Mouse (Mus musculus) CH12.LX (cell line): Measurements from ENCODE around the gene Tmco1. TPM values are rescaled to one million over a fixed set of nuclear protein-coding genes. Genes with fewer than 3 reads are reported as not detected.

Experiments
- DNase-seq: peaks from one replicate; pipeline ENCODE4 v3.0.0-alpha.2; 2013; ENCODE audit errors: extremely low read depth
- H3K27ac ChIP-seq: 2 replicates; pipeline ENCODE4 v1.5.1; 2012; ENCODE audit warnings: low read depth, mild to moderate bottlenecking, control low read depth, moderate library complexity; ENCODE audit not compliant: insufficient read depth
- H3K27me3 ChIP-seq: replicated peaks from 2 replicates; pipeline ENCODE3; 2012; ENCODE audit warnings: inconsistent platforms
- H3K36me3 ChIP-seq, 2 experiments: replicated peaks in 1 of 2; 2 replicates each; pipeline versions ENCODE3 to v1.6.1; 2012; ENCODE audit warnings: inconsistent platforms in 1 of 2, low read length in 1 of 2, mild to moderate bottlenecking in 1 of 2, mixed read lengths in 1 of 2, moderate library complexity in 1 of 2; ENCODE audit not compliant: control insufficient read depth in 1 of 2, insufficient read depth in 1 of 2
- H3K4me1 ChIP-seq, 2 experiments: 2 replicates each; pipeline ENCODE4 v1.6.1; 2012; ENCODE audit warnings: inconsistent platforms in 1 of 2, moderate library complexity in 1 of 2; ENCODE audit not compliant: insufficient read depth in 2 of 2, control insufficient read depth in 1 of 2
- H3K4me2 ChIP-seq: 2 replicates; pipeline ENCODE4 v1.6.1; 2012; ENCODE audit warnings: low read depth, mild to moderate bottlenecking, control low read depth; ENCODE audit not compliant: poor library complexity, insufficient read depth, severe bottlenecking
- H3K4me3 ChIP-seq, 3 experiments: fragments of 150-350 bp in 1 of 3; sonication (generic) in 1 of 3; replicated peaks in 1 of 3; 2 replicates each; pipeline versions ENCODE3 to v1.5.1; 2011 to 2012; ENCODE audit warnings: low read depth in 2 of 3, low read length in 2 of 3, mild to moderate bottlenecking in 2 of 3, moderate library complexity in 2 of 3, control low read depth in 1 of 3, improper control_type of control experiment in 1 of 3, inconsistent platforms in 1 of 3, mixed read lengths in 1 of 3; ENCODE audit not compliant: poor library complexity in 1 of 3
- H3K79me2 ChIP-seq: replicated peaks from 2 replicates; pipeline ENCODE4 v1.6.1; 2012; ENCODE audit warnings: mild to moderate bottlenecking, moderate library complexity; ENCODE audit not compliant: control insufficient read depth, poor library complexity, insufficient read depth, severe bottlenecking; ENCODE audit errors: extremely low read depth
- H3K9ac ChIP-seq: 2 replicates; pipeline ENCODE4 v1.6.1; 2012; ENCODE audit warnings: low read depth, mild to moderate bottlenecking, control low read depth, moderate library complexity; ENCODE audit not compliant: insufficient read depth
- H3K9me3 ChIP-seq: replicated peaks from 2 replicates; pipeline ENCODE3; 2012; ENCODE audit warnings: low read length, inconsistent platforms, mixed read lengths
- BHLHE40 ChIP-seq: IDR thresholded peaks from 2 replicates; pipeline ENCODE4 v1.6.1; 2011; ENCODE audit warnings: mild to moderate bottlenecking, low read depth, low read length, improper control_type of control experiment
- ELF1 ChIP-seq: IDR thresholded peaks from 2 replicates; pipeline ENCODE4 v1.6.1; 2014; ENCODE audit warnings: low read depth, mild to moderate bottlenecking, inconsistent platforms, low read length, improper control_type of control experiment
- EP300 ChIP-seq: IDR thresholded peaks from 2 replicates; pipeline ENCODE4 v1.6.1; 2011; ENCODE audit warnings: low read length, improper control_type of control experiment
- GABPA ChIP-seq: IDR thresholded peaks from 2 replicates; pipeline ENCODE4 v1.6.1; 2012; ENCODE audit warnings: low read depth, low read length, improper control_type of control experiment, inconsistent platforms; ENCODE audit not compliant: insufficient replicate concordance
- HCFC1 ChIP-seq: IDR thresholded peaks from 2 replicates; pipeline ENCODE4 v1.6.1; 2012; ENCODE audit warnings: low read depth, mild to moderate bottlenecking, inconsistent platforms, low read length, improper control_type of control experiment
- IRF4 ChIP-seq: IDR thresholded peaks from 2 replicates; pipeline ENCODE4 v1.6.1; 2014; ENCODE audit warnings: low read depth, mild to moderate bottlenecking, inconsistent platforms, low read length, improper control_type of control experiment
- JUN ChIP-seq: IDR thresholded peaks from 2 replicates; pipeline ENCODE4 v1.6.1; 2011; ENCODE audit warnings: low read depth, mild to moderate bottlenecking, low read length, improper control_type of control experiment, moderate library complexity; ENCODE audit not compliant: insufficient read depth
- JUND ChIP-seq: conservative IDR thresholded peaks from 2 replicates; pipeline ENCODE4 v1.6.1; 2011; ENCODE audit warnings: low read depth, low read length, improper control_type of control experiment
- KAT2A ChIP-seq: IDR thresholded peaks from 2 replicates; pipeline ENCODE4 v1.6.1; 2012; ENCODE audit warnings: low read length, improper control_type of control experiment, inconsistent platforms; ENCODE audit not compliant: insufficient replicate concordance
- MAZ ChIP-seq: IDR thresholded peaks from 2 replicates; pipeline ENCODE4 v1.6.1; 2012; ENCODE audit warnings: low read depth, mild to moderate bottlenecking, inconsistent platforms, low read length, improper control_type of control experiment, moderate library complexity
- MEF2A ChIP-seq: IDR thresholded peaks from 2 replicates; pipeline ENCODE4 v1.6.1; 2014; ENCODE audit warnings: low read depth, mild to moderate bottlenecking, inconsistent platforms, low read length, improper control_type of control experiment, borderline replicate concordance
- MYC ChIP-seq: IDR thresholded peaks from 2 replicates; pipeline ENCODE4 v1.6.1; 2011; ENCODE audit warnings: low read depth, mild to moderate bottlenecking, improper control_type of control experiment, low read length
- NELFE ChIP-seq: IDR thresholded peaks from 2 replicates; pipeline ENCODE4 v1.6.1; 2011; ENCODE audit warnings: low read depth, low read length, improper control_type of control experiment
- NRF1 ChIP-seq: IDR thresholded peaks from 2 replicates; pipeline ENCODE4 v1.6.1; 2014; ENCODE audit warnings: low read depth, mild to moderate bottlenecking, inconsistent platforms, low read length, improper control_type of control experiment, moderate library complexity
- PAX5 ChIP-seq: IDR thresholded peaks from 2 replicates; pipeline ENCODE4 v1.6.1; 2012; ENCODE audit warnings: low read length, inconsistent platforms, mixed read lengths
- POLR2AphosphoS2 ChIP-seq: IDR thresholded peaks from 2 replicates; pipeline ENCODE4 v1.6.1; 2011; ENCODE audit warnings: low read depth, low read length, improper control_type of control experiment
- RAD21 ChIP-seq: IDR thresholded peaks from 2 replicates; pipeline ENCODE4 v1.6.1; 2011; ENCODE audit warnings: low read depth, mild to moderate bottlenecking, low read length, improper control_type of control experiment, moderate library complexity
- RCOR1 ChIP-seq: conservative IDR thresholded peaks from 2 replicates; pipeline ENCODE4 v1.6.1; 2012; ENCODE audit warnings: low read depth, mild to moderate bottlenecking, inconsistent platforms, low read length, improper control_type of control experiment
- SIN3A ChIP-seq: IDR thresholded peaks from 2 replicates; pipeline ENCODE4 v1.6.1; 2012; ENCODE audit warnings: low read length, improper control_type of control experiment, inconsistent platforms
- SMC3 ChIP-seq: IDR thresholded peaks from 2 replicates; pipeline ENCODE4 v1.6.1; 2011; ENCODE audit warnings: low read depth, low read length, improper control_type of control experiment
- TBP ChIP-seq: conservative IDR thresholded peaks from 2 replicates; pipeline ENCODE4 v1.6.1; 2011; ENCODE audit warnings: low read depth, low read length, improper control_type of control experiment
- TCF12 ChIP-seq: IDR thresholded peaks from 2 replicates; pipeline ENCODE4 v1.6.1; 2014; ENCODE audit warnings: low read depth, mild to moderate bottlenecking, inconsistent platforms, low read length, improper control_type of control experiment
- UBTF ChIP-seq: IDR thresholded peaks from 2 replicates; pipeline ENCODE4 v1.6.1; 2012; ENCODE audit warnings: low read depth, mild to moderate bottlenecking, inconsistent platforms, low read length, improper control_type of control experiment, moderate library complexity
- USF1 ChIP-seq: IDR thresholded peaks from 2 replicates; pipeline ENCODE4 v1.6.1; 2014; ENCODE audit warnings: low read depth, mild to moderate bottlenecking, inconsistent platforms, low read length, improper control_type of control experiment
- USF2 ChIP-seq: conservative IDR thresholded peaks from 2 replicates; pipeline ENCODE4 v1.6.1; 2011; ENCODE audit warnings: low read depth, low read length, improper control_type of control experiment
- ZKSCAN1 ChIP-seq: IDR thresholded peaks from 2 replicates; pipeline ENCODE4 v1.6.1; 2012; ENCODE audit warnings: low read depth, inconsistent platforms, low read length, improper control_type of control experiment, borderline replicate concordance
- ZMIZ1 ChIP-seq: IDR thresholded peaks from 2 replicates; pipeline ENCODE4 v1.6.1; 2012; ENCODE audit warnings: low read depth, mild to moderate bottlenecking, inconsistent platforms, low read length, improper control_type of control experiment
- dilution Hi-C: fragments of 300-500 bp; cut with MboI; formaldehyde crosslinking; loops from 2 replicates; pipeline ENCODE4 v1.14.3; 2020; ENCODE audit warnings: low sequenced_read_pairs; ENCODE audit not compliant: extremely low pct_unique_long_range_greater_than_20kb, extremely low pct_ligation_motif_present
- in situ Hi-C: fragments of 300-500 bp; cut with MboI; formaldehyde crosslinking; loops from 3 replicates; pipeline ENCODE4 v1.14.3; 2019; ENCODE audit warnings: low sequenced_read_pairs, low pct_ligation_motif_present, low pct_unique_long_range_greater_than_20kb, mixed read lengths
- polyA plus RNA-seq: library from polyadenylated mRNA; unstranded; fragments of >175 nt; gene quantifications from 2 replicates; pipeline ENCODE4 v1.2.1, GENCODE M21; 2012; ENCODE audit warnings: low read depth; ENCODE audit not compliant: insufficient read length
- total RNA-seq, 2 experiments: library from RNA; depleted of rRNA; stranded (reverse); fragments of 300-350 nt in 1 of 2; fragments of >200 nt in 1 of 2; gene quantifications; 2 replicates each; pipeline ENCODE4 v1.2.3; 2012 to 2014

Tmco1 gene
- total and polyA plus RNA-seq, 3 experiments, result 80.6 to 153 (median 127) TPM

DNA sequence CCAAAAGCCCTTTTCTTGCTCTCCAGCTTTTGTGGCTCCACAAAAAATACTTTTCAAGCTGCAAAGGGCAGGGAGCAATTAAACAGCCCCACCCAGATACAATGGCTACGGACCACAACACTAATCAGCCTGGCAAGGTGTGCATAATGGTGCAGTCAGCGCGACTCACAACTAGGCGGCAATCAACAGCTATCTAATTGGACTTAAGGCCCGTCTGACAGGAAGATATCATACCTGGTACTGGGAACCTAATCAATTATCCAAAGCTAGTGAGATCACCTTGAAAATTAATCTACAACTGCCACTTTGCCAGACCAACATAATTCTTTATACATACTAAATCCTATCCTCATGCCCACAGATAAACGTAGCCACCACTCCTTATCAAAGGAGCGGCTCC, 74.1 kb downstream of the Tmco1 start:
- no peaks in the 10 kb centered on the region for H3K9me3 ChIP-seq
- no peaks in the 10 kb centered on the region for H3K36me3 ChIP-seq
- no peaks in the 10 kb centered on the region for H3K79me2 ChIP-seq
- TF ChIP-seq ZKSCAN1 (no peak), PAX5 (no peak), RAD21 (no peak), JUND (no peak), HCFC1 (no peak), NRF1 (no peak), SIN3A (no peak), KAT2A (no peak), BHLHE40 (no peak), MYC (no peak), MAZ (no peak), NELFE (no peak), USF2 (no peak), ELF1 (no peak)
- no peak overlapping the region for H3K9ac ChIP-seq
- dilution Hi-C loops (no loop called here), in situ Hi-C loops (no loop called here)
- no peak overlapping the region for H3K4me3 ChIP-seq
- no peak overlapping the region for H3K4me2 ChIP-seq
- no peak for DNase-seq
- no peaks in the 10 kb centered on the region for H3K4me1 ChIP-seq
- no peak overlapping the region for H3K27ac ChIP-seq
- peaks cover 84% of the 10 kb centered on the region for H3K27me3 ChIP-seq

DNA sequence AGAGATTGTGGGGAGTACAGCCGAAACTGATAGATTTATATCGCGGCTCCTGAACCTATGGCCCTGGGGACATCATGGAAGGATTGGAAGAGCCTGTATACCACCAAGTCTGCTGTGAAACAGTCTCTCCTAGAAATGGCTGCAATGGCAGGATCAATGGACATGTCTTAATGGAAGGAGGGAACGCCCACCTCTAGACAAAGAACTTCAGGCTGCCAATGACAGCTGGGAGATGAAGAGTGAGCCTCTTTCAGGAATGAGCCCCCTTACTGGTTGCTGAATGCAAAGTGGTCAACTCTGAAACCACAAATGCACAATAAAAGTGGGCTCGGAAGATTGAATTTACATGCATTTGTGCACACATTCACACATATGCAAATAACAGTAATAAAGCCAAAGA, 74.6 kb downstream of the Tmco1 start:
- Histone ChIP-seq H3K4me3 (no peak overlapping the region), H3K4me1 (no peaks in the 10 kb centered on the region), H3K27ac (no peak overlapping the region), H3K9me3 (no peaks in the 10 kb centered on the region), H3K27me3 (peaks cover 85% of the 10 kb centered on the region), H3K4me2 (no peak overlapping the region), H3K36me3 (no peaks in the 10 kb centered on the region), H3K9ac (no peak overlapping the region), H3K79me2 (no peaks in the 10 kb centered on the region)
- in situ Hi-C loops, result no loop called here
- dilution Hi-C loops, result no loop called here
- no peak for TF ChIP-seq RCOR1
- TF ChIP-seq MAZ, result no peak
- TF ChIP-seq MEF2A, result no peak
- TF ChIP-seq USF2, result no peak
- no peak for TF ChIP-seq NELFE
- no peak for TF ChIP-seq TCF12
- TF ChIP-seq POLR2AphosphoS2, result no peak
- no peak for TF ChIP-seq EP300
- no peak for TF ChIP-seq ZMIZ1
- no peak for TF ChIP-seq UBTF
- no peak for TF ChIP-seq BHLHE40
- no peak for TF ChIP-seq SMC3
- TF ChIP-seq GABPA, result no peak
- no peak for TF ChIP-seq TBP
- TF ChIP-seq IRF4, result no peak
- no peak for TF ChIP-seq PAX5
- TF ChIP-seq USF1, result no peak
- TF ChIP-seq JUN, result no peak
- TF ChIP-seq RAD21, result no peak
- no peak for DNase-seq
